Mouse (Mus musculus) hindbrain, embryonic 10.5 days (tissue): ENCODE results near the gene Iqce. TPM values are rescaled to one million over a fixed set of nuclear protein-coding genes. Genes with fewer than 3 reads are reported as not detected.
A peak's percentile ranks its signal among the peaks of the same experiment; 100 is the strongest.

Source experiments
- DNase-seq: peaks from one replicate; pipeline ENCODE4 v3.0.0-alpha.2; 2017; ENCODE audit warnings: low spot score
- H3K27ac ChIP-seq: fragments of 300-500 bp; sonication (generic); 2 replicates; pipeline ENCODE4 v1.5.1; 2016; ENCODE audit warnings: mild to moderate bottlenecking, moderate library complexity
- H3K27me3 ChIP-seq: fragments of 300-500 bp; sonication (generic); 2 replicates; pipeline ENCODE4 v1.6.1; 2016; ENCODE audit warnings: mild to moderate bottlenecking; ENCODE audit not compliant: poor library complexity, insufficient read depth, severe bottlenecking
- H3K36me3 ChIP-seq: fragments of 300-500 bp; sonication (generic); 2 replicates; pipeline ENCODE4 v1.6.1; 2016; ENCODE audit warnings: mild to moderate bottlenecking, moderate library complexity
- H3K4me1 ChIP-seq: fragments of 300-500 bp; sonication (generic); replicated peaks from 2 replicates; pipeline ENCODE4 v1.6.1; 2016; ENCODE audit warnings: mild to moderate bottlenecking
- H3K4me3 ChIP-seq: fragments of 300-500 bp; sonication (generic); 2 replicates; pipeline ENCODE4 v1.5.1; 2016; ENCODE audit warnings: mild to moderate bottlenecking, moderate library complexity
- H3K9me3 ChIP-seq: fragments of 300-500 bp; sonication (generic); 2 replicates; pipeline ENCODE4 v1.6.1; 2016; ENCODE audit warnings: mild to moderate bottlenecking, moderate library complexity
- WGBS: fragments of 180-500 bp; shearing (Covaris S2); methylation state at CpG from one replicate; pipeline ENCODE4 v1.1.7; 2016; 5-methylcytosine and 5-hydroxymethylcytosine counted together
- polyA plus RNA-seq: library from polyadenylated mRNA; unstranded; fragments of >200 nt; fragmentation: Nextera tagmentation; extraction: Ambion mirVana; gene quantifications from 2 replicates; pipeline ENCODE4 v1.2.1, GENCODE M21; 2016

The Iqce gene
- polyA plus RNA-seq, 1 experiment from 2014 or later, result 29.1 TPM

- Histone ChIP-seq H3K27ac (0 out of 2 replicates have a peak overlapping the region, but pooled peaks have one; percentile 1), H3K4me3 (no peak overlapping the region), H3K36me3 (peaks cover 90% of the 10 kb centered on the region), H3K9me3 (peaks cover 17% of the 10 kb centered on the region), H3K27me3 (no peaks in the 10 kb centered on the region), H3K4me1 (peaks cover 28% of the 10 kb centered on the region)
- DNase-seq, result no peak
- WGBS, result 94% methylated on average over 13 of the region's 13 CpGs
Observed at GRCm38 (mm10) chr5:140624961-140625360, 77.2 kb downstream of the Iqce start.

- Histone ChIP-seq H3K36me3 (peaks cover 83% of the 10 kb centered on the region), H3K9me3 (peaks cover 16% of the 10 kb centered on the region), H3K4me3 (no peak overlapping the region), H3K27ac (no peak overlapping the region), H3K27me3 (no peaks in the 10 kb centered on the region), H3K4me1 (peaks cover 29% of the 10 kb centered on the region)
- DNase-seq, result no peak
- 93% methylated on average over 5 of the region's 5 CpGs for WGBS
Observed at GRCm38 (mm10) chr5:140624238-140624637, 77.9 kb downstream of the Iqce start.

GRCm38 (mm10) chr5:140623791-140624190 is 78.4 kb downstream of the Iqce start:
- H3K36me3 ChIP-seq, result peaks cover 79% of the 10 kb centered on the region
- 79% methylated on average over 4 of the region's 4 CpGs for WGBS
- DNase-seq, result no peak
- peaks cover 12% of the 10 kb centered on the region for H3K9me3 ChIP-seq
- H3K27me3 ChIP-seq, result no peaks in the 10 kb centered on the region
- H3K4me3 ChIP-seq, result no peak overlapping the region
- H3K27ac ChIP-seq, result no peak overlapping the region
- H3K4me1 ChIP-seq, result peaks cover 29% of the 10 kb centered on the region

GRCm38 (mm10) chr5:140622978-140623670 is 79.1 kb downstream of the Iqce start:
- Histone ChIP-seq H3K36me3 (peaks cover 72% of the 10 kb centered on the region), H3K27me3 (no peaks in the 10 kb centered on the region), H3K4me1 (peaks cover 29% of the 10 kb centered on the region), H3K4me3 (no peak overlapping the region), H3K9me3 (peaks cover 5% of the 10 kb centered on the region), H3K27ac (no peak overlapping the region)
- no peak for DNase-seq
- 93% methylated on average over 23 of the region's 23 CpGs for WGBS

GRCm38 (mm10) chr5:140621517-140621916 is 80.7 kb downstream of the Iqce start:
- no peaks in the 10 kb centered on the region for H3K27me3 ChIP-seq

GRCm38 (mm10) chr5:140621092-140621491 is 81.1 kb downstream of the Iqce start:
- Histone ChIP-seq H3K27me3 (no peaks in the 10 kb centered on the region), H3K4me1 (peaks cover 37% of the 10 kb centered on the region), H3K9me3 (no peaks in the 10 kb centered on the region), H3K4me3 (no peak overlapping the region), H3K27ac (0 out of 2 replicates have a peak overlapping the region, but pooled peaks have one; percentile 36), H3K36me3 (peaks cover 72% of the 10 kb centered on the region)
- WGBS, result 66% methylated on average over 9 of the region's 9 CpGs
- no peak for DNase-seq

More at GRCm38 (mm10) chr5:140621517-140621916, 80.7 kb downstream of the Iqce start:
- WGBS, result 77% methylated on average over 10 of the region's 10 CpGs
- peaks cover 33% of the 10 kb centered on the region for H3K4me1 ChIP-seq
- peaks cover 72% of the 10 kb centered on the region for H3K36me3 ChIP-seq
- H3K4me3 ChIP-seq, result 0 out of 2 replicates have a peak overlapping the region, but pooled peaks have one; percentile 0
- DNase-seq, result no peak
- H3K27ac ChIP-seq, result peak overlapping the region; percentile 36; the same call in 1 of the 2 replicates
- no peaks in the 10 kb centered on the region for H3K9me3 ChIP-seq

GRCm38 (mm10) chr5:140619895-140620736 is 82.1 kb downstream of the Iqce start:
- DNase-seq, result peak; percentile 39
- peak overlapping the region; percentile 45; the same call in 1 of the 2 replicates for H3K27ac ChIP-seq
- no peak overlapping the region for H3K4me3 ChIP-seq
- WGBS, result 66% methylated on average over 7 of the region's 7 CpGs
- no peaks in the 10 kb centered on the region for H3K9me3 ChIP-seq
- peaks cover 70% of the 10 kb centered on the region for H3K36me3 ChIP-seq
- H3K4me1 ChIP-seq, result peaks cover 40% of the 10 kb centered on the region
- no peaks in the 10 kb centered on the region for H3K27me3 ChIP-seq

- 23% methylated on average over 6 of the region's 6 CpGs for WGBS
- H3K27ac ChIP-seq, result no peak overlapping the region
Observed at GRCm38 (mm10) chr5:140619151-140619771, 82.9 kb downstream of the Iqce start.

GRCm38 (mm10) chr5:140617714-140618113 is 84.5 kb downstream of the Iqce start:
- no peak for DNase-seq
- peak overlapping the region; percentile 31; the same call in 1 of the 2 replicates for H3K27ac ChIP-seq
- WGBS, result 80% methylated on average over 5 of the region's 5 CpGs
- no peak overlapping the region for H3K4me3 ChIP-seq
- H3K4me1 ChIP-seq, result peaks cover 57% of the 10 kb centered on the region
- H3K9me3 ChIP-seq, result no peaks in the 10 kb centered on the region
- peaks cover 4% of the 10 kb centered on the region; the same call in 1 of the 2 replicates for H3K27me3 ChIP-seq
- peaks cover 70% of the 10 kb centered on the region for H3K36me3 ChIP-seq

More at GRCm38 (mm10) chr5:140619151-140619771, 82.9 kb downstream of the Iqce start:
- Histone ChIP-seq H3K27me3 (no peaks in the 10 kb centered on the region), H3K4me1 (peaks cover 48% of the 10 kb centered on the region), H3K4me3 (no peak overlapping the region), H3K9me3 (no peaks in the 10 kb centered on the region), H3K36me3 (peaks cover 70% of the 10 kb centered on the region)
- peak; percentile 87 for DNase-seq

- H3K27me3 ChIP-seq, result peaks cover 15% of the 10 kb centered on the region
- H3K27ac ChIP-seq, result peak overlapping the region; percentile 50; the same call in 1 of the 2 replicates
- H3K4me1 ChIP-seq, result peaks cover 59% of the 10 kb centered on the region
- peaks cover 70% of the 10 kb centered on the region for H3K36me3 ChIP-seq
- DNase-seq, result no peak
- H3K9me3 ChIP-seq, result no peaks in the 10 kb centered on the region
- 64% methylated on average over 9 of the region's 9 CpGs for WGBS
- H3K4me3 ChIP-seq, result no peak overlapping the region
Observed at GRCm38 (mm10) chr5:140616691-140617090, 85.5 kb downstream of the Iqce start.

- 82% methylated on average over 6 of the region's 6 CpGs for WGBS
- H3K27ac ChIP-seq, result peak overlapping the region; percentile 50
Observed at GRCm38 (mm10) chr5:140616110-140616503, 86.1 kb downstream of the Iqce start.

GRCm38 (mm10) chr5:140615321-140616109 is 86.7 kb downstream of the Iqce start:
- no peaks in the 10 kb centered on the region for H3K9me3 ChIP-seq
- WGBS, result 88% methylated on average over 10 of the region's 10 CpGs
- H3K4me3 ChIP-seq, result no peak overlapping the region
- H3K4me1 ChIP-seq, result peaks cover 59% of the 10 kb centered on the region
- no peak overlapping the region for H3K27ac ChIP-seq
- peaks cover 26% of the 10 kb centered on the region for H3K27me3 ChIP-seq
- no peak for DNase-seq
- H3K36me3 ChIP-seq, result peaks cover 74% of the 10 kb centered on the region

More at GRCm38 (mm10) chr5:140616110-140616503, 86.1 kb downstream of the Iqce start:
- Histone ChIP-seq H3K4me3 (no peak overlapping the region), H3K27me3 (peaks cover 20% of the 10 kb centered on the region), H3K9me3 (no peaks in the 10 kb centered on the region), H3K4me1 (peaks cover 59% of the 10 kb centered on the region), H3K36me3 (peaks cover 70% of the 10 kb centered on the region)
- no peak for DNase-seq
